Mouse (Mus musculus) intestine, embryonic 15.5 days (tissue): ENCODE results near the gene Igsf11. TPM values are rescaled to one million over a fixed set of nuclear protein-coding genes. Genes with fewer than 3 reads are reported as not detected.

Experiments
- ATAC-seq: fragments of 200-750 bp; cut with Nextera tagmentation; 2 replicates; pipeline ENCODE4 v1.8.0; 2017; ENCODE audit warnings: moderate TSS enrichment, moderate library complexity
- H3K27ac ChIP-seq: fragments of 300-500 bp; sonication (generic); 2 replicates; pipeline ENCODE4 v1.5.1; 2015; ENCODE audit warnings: mild to moderate bottlenecking, inconsistent platforms
- H3K27me3 ChIP-seq: fragments of 300-500 bp; sonication (generic); replicated peaks from 2 replicates; pipeline ENCODE4 v1.6.1; 2015; ENCODE audit warnings: inconsistent platforms
- H3K36me3 ChIP-seq: fragments of 300-500 bp; sonication (generic); 2 replicates; pipeline ENCODE4 v1.6.1; 2015; ENCODE audit warnings: inconsistent platforms
- H3K4me1 ChIP-seq: fragments of 300-500 bp; sonication (generic); replicated peaks from 2 replicates; pipeline ENCODE4 v1.6.1; 2015; ENCODE audit warnings: inconsistent platforms
- H3K4me2 ChIP-seq: fragments of 300-500 bp; sonication (generic); replicated peaks from 2 replicates; pipeline ENCODE4 v1.6.1; 2015; ENCODE audit warnings: mild to moderate bottlenecking, inconsistent platforms
- H3K4me3 ChIP-seq: fragments of 300-500 bp; sonication (generic); replicated peaks from 2 replicates; pipeline ENCODE4 v1.5.1; 2015; ENCODE audit warnings: inconsistent platforms
- H3K9ac ChIP-seq: fragments of 300-500 bp; sonication (generic); 2 replicates; pipeline ENCODE4 v1.6.1; 2015; ENCODE audit warnings: inconsistent platforms
- H3K9me3 ChIP-seq: fragments of 300-500 bp; sonication (generic); 2 replicates; pipeline ENCODE4 v1.6.1; 2016; ENCODE audit warnings: inconsistent platforms
- WGBS: fragments of 180-500 bp; shearing (Covaris S2); methylation state at CpG from one replicate; pipeline ENCODE4 v1.1.7; 2015; 5-methylcytosine and 5-hydroxymethylcytosine counted together
- polyA plus RNA-seq: library from polyadenylated mRNA; unstranded; fragments of >200 nt; fragmentation: Nextera tagmentation; extraction: Ambion mirVana; gene quantifications from 2 replicates; pipeline ENCODE4 v1.2.1, GENCODE M21; 2015

Gene Igsf11
- polyA plus RNA-seq, 1 experiment from 2014 or later, result 1.7 TPM

GRCm38 (mm10) chr16:38943706-38944550, 51.5 kb downstream of the Igsf11 start:
- H3K9ac ChIP-seq, result no peak overlapping the region
- peak; percentile 76 for ATAC-seq
- no peaks in the 10 kb centered on the region for H3K9me3 ChIP-seq
- no peak overlapping the region for H3K4me3 ChIP-seq
- 33% methylated on average over 5 of the region's 5 CpGs for WGBS
- H3K36me3 ChIP-seq, result no peaks in the 10 kb centered on the region
- no peak overlapping the region for H3K27ac ChIP-seq
- no peak overlapping the region for H3K4me2 ChIP-seq
- peaks cover 9% of the 10 kb centered on the region; the same call in 1 of the 2 replicates for H3K4me1 ChIP-seq
- no peaks in the 10 kb centered on the region for H3K27me3 ChIP-seq

GRCm38 (mm10) chr16:38945111-38945510, 52.6 kb downstream of the Igsf11 start:
- no peak overlapping the region for H3K4me3 ChIP-seq
- H3K4me2 ChIP-seq, result no peak overlapping the region
- peaks cover 9% of the 10 kb centered on the region; the same call in 1 of the 2 replicates for H3K4me1 ChIP-seq
- no peak overlapping the region for H3K27ac ChIP-seq
- 72% methylated on average over 7 of the region's 7 CpGs for WGBS
- no peaks in the 10 kb centered on the region for H3K36me3 ChIP-seq
- no peaks in the 10 kb centered on the region for H3K9me3 ChIP-seq
- peak; percentile 3; the same call in 1 of the 2 replicates for ATAC-seq
- no peak overlapping the region for H3K9ac ChIP-seq
- H3K27me3 ChIP-seq, result no peaks in the 10 kb centered on the region

GRCm38 (mm10) chr16:38945581-38945981, 53.1 kb downstream of the Igsf11 start:
- no peak overlapping the region for H3K9ac ChIP-seq
- no peak overlapping the region for H3K27ac ChIP-seq
- no peaks in the 10 kb centered on the region for H3K27me3 ChIP-seq
- H3K36me3 ChIP-seq, result no peaks in the 10 kb centered on the region
- ATAC-seq, result peak; percentile 78
- H3K4me2 ChIP-seq, result peak overlapping the region; percentile 22; the same call in 1 of the 2 replicates
- WGBS, result 56% methylated on average over 10 of the region's 10 CpGs
- H3K4me1 ChIP-seq, result peaks cover 9% of the 10 kb centered on the region; the same call in 1 of the 2 replicates
- no peak overlapping the region for H3K4me3 ChIP-seq
- no peaks in the 10 kb centered on the region for H3K9me3 ChIP-seq

GRCm38 (mm10) chr16:38946453-38946852, 54.0 kb downstream of the Igsf11 start:
- WGBS, result 45% methylated on average over 7 of the region's 7 CpGs
- Histone ChIP-seq H3K27me3 (no peaks in the 10 kb centered on the region), H3K4me3 (no peak overlapping the region), H3K36me3 (no peaks in the 10 kb centered on the region), H3K4me1 (peaks cover 9% of the 10 kb centered on the region; the same call in 1 of the 2 replicates), H3K27ac (no peak overlapping the region), H3K9me3 (no peaks in the 10 kb centered on the region), H3K4me2 (no peak overlapping the region), H3K9ac (no peak overlapping the region)
- no peak for ATAC-seq

- Histone ChIP-seq H3K9ac (no peak overlapping the region), H3K27ac (no peak overlapping the region), H3K4me1 (peaks cover 9% of the 10 kb centered on the region; the same call in 1 of the 2 replicates), H3K27me3 (no peaks in the 10 kb centered on the region), H3K4me2 (no peak overlapping the region), H3K4me3 (no peak overlapping the region), H3K36me3 (no peaks in the 10 kb centered on the region), H3K9me3 (no peaks in the 10 kb centered on the region)
- 87% methylated on average over 7 of the region's 7 CpGs for WGBS
- no peak for ATAC-seq
Measured at GRCm38 (mm10) chr16:38947141-38947879, 54.8 kb downstream of the Igsf11 start.

- no peak overlapping the region for H3K27ac ChIP-seq
- ATAC-seq, result no peak
- no peak overlapping the region for H3K4me3 ChIP-seq
- H3K9ac ChIP-seq, result no peak overlapping the region
- H3K27me3 ChIP-seq, result no peaks in the 10 kb centered on the region
- H3K9me3 ChIP-seq, result no peaks in the 10 kb centered on the region
- H3K4me1 ChIP-seq, result peaks cover 9% of the 10 kb centered on the region; the same call in 1 of the 2 replicates
- H3K4me2 ChIP-seq, result no peak overlapping the region
- H3K36me3 ChIP-seq, result no peaks in the 10 kb centered on the region
- WGBS, result 85% methylated on average over 5 of the region's 5 CpGs
Measured at GRCm38 (mm10) chr16:38948441-38948840, 56.0 kb downstream of the Igsf11 start.

GRCm38 (mm10) chr16:38952881-38953280, 60.4 kb downstream of the Igsf11 start:
- no peak for ATAC-seq
- Histone ChIP-seq H3K4me2 (no peak overlapping the region), H3K4me3 (no peak overlapping the region), H3K27ac (no peak overlapping the region), H3K36me3 (no peaks in the 10 kb centered on the region), H3K4me1 (no peaks in the 10 kb centered on the region), H3K9ac (no peak overlapping the region), H3K27me3 (no peaks in the 10 kb centered on the region), H3K9me3 (no peaks in the 10 kb centered on the region)
- WGBS, result 96% methylated on average over 3 of the region's 3 CpGs

GRCm38 (mm10) chr16:38953821-38954220, 61.4 kb downstream of the Igsf11 start:
- H3K4me2 ChIP-seq, result no peak overlapping the region
- no peaks in the 10 kb centered on the region for H3K27me3 ChIP-seq
- H3K27ac ChIP-seq, result no peak overlapping the region
- H3K9me3 ChIP-seq, result no peaks in the 10 kb centered on the region
- H3K36me3 ChIP-seq, result no peaks in the 10 kb centered on the region
- H3K9ac ChIP-seq, result no peak overlapping the region
- 86% methylated on average over 6 of the region's 6 CpGs for WGBS
- no peak for ATAC-seq
- H3K4me3 ChIP-seq, result no peak overlapping the region
- no peaks in the 10 kb centered on the region for H3K4me1 ChIP-seq

- 84% methylated on average over 16 of the region's 16 CpGs for WGBS
- Histone ChIP-seq H3K4me1 (no peaks in the 10 kb centered on the region), H3K36me3 (no peaks in the 10 kb centered on the region), H3K4me2 (no peak overlapping the region), H3K9me3 (no peaks in the 10 kb centered on the region), H3K4me3 (no peak overlapping the region), H3K27ac (no peak overlapping the region), H3K27me3 (no peaks in the 10 kb centered on the region), H3K9ac (no peak overlapping the region)
- ATAC-seq, result no peak
Measured at GRCm38 (mm10) chr16:38954501-38955288, 62.2 kb downstream of the Igsf11 start.

- H3K27me3 ChIP-seq, result no peaks in the 10 kb centered on the region
- WGBS, result 84% methylated on average over 5 of the region's 5 CpGs
- H3K36me3 ChIP-seq, result no peaks in the 10 kb centered on the region
- no peak overlapping the region for H3K27ac ChIP-seq
- H3K4me3 ChIP-seq, result no peak overlapping the region
- no peaks in the 10 kb centered on the region for H3K4me1 ChIP-seq
- no peaks in the 10 kb centered on the region for H3K9me3 ChIP-seq
- no peak overlapping the region for H3K4me2 ChIP-seq
- no peak overlapping the region for H3K9ac ChIP-seq
- ATAC-seq, result no peak
Measured at GRCm38 (mm10) chr16:38955296-38955695, 62.8 kb downstream of the Igsf11 start.

GRCm38 (mm10) chr16:38958801-38959200, 66.3 kb downstream of the Igsf11 start:
- Histone ChIP-seq H3K27ac (no peak overlapping the region), H3K4me2 (no peak overlapping the region), H3K9ac (no peak overlapping the region), H3K36me3 (no peaks in the 10 kb centered on the region), H3K9me3 (no peaks in the 10 kb centered on the region), H3K4me3 (no peak overlapping the region), H3K27me3 (no peaks in the 10 kb centered on the region), H3K4me1 (no peaks in the 10 kb centered on the region)
- WGBS, result 78% methylated on average over 9 of the region's 9 CpGs
- no peak for ATAC-seq

GRCm38 (mm10) chr16:38960550-38960949, 68.1 kb downstream of the Igsf11 start:
- WGBS, result 72% methylated on average over 8 of the region's 8 CpGs

More at GRCm38 (mm10) chr16:38960550-38960949, 68.1 kb downstream of the Igsf11 start:
- no peak overlapping the region for H3K9ac ChIP-seq
- no peak overlapping the region for H3K4me2 ChIP-seq
- no peaks in the 10 kb centered on the region for H3K27me3 ChIP-seq
- no peaks in the 10 kb centered on the region for H3K36me3 ChIP-seq
- H3K27ac ChIP-seq, result no peak overlapping the region
- no peaks in the 10 kb centered on the region for H3K9me3 ChIP-seq
- ATAC-seq, result no peak
- no peaks in the 10 kb centered on the region for H3K4me1 ChIP-seq
- no peak overlapping the region for H3K4me3 ChIP-seq
